Mouse (Mus musculus) erythroblast, embryonic 14.5 days (primary cell): ENCODE measurements around the gene Msl2.

ENCODE experiments used
- GATA1 ChIP-seq: IDR thresholded peaks from 2 replicates; pipeline ENCODE4 v1.6.1; 2012; ENCODE audit warnings: low read length, inconsistent platforms, mixed read lengths
- TAL1 ChIP-seq: IDR thresholded peaks from 3 replicates; pipeline ENCODE4 v1.6.1; 2012; ENCODE audit warnings: low read length, inconsistent platforms, mixed read lengths

GRCm38 (mm10) chr9:101083728-101084127 is 9.8 kb downstream of the Msl2 start:
- TF ChIP-seq GATA1 (no peak), TAL1 (no peak)
